ENCODE assay signal across 8 mouse cellular contexts in the genomic region with DNA sequence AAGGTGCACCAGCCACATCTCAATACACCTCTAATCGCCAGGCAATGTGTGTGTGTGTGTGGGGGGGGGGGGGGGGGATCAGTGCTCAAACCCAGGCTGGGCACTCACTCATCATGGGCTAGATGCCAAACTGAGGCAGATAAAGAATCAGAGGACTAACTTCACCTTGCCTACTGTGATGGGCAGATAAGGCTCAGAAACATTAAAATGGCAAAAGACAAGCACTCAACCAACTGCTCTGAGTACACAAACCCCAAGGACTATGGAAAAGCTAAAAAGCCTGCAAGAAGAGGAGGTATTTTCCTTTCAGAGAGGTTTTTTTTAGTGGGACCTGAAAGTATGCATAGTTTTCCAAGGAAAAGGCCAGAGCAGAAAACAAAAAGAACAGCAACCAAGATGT. TPM values are rescaled to one million over a fixed set of nuclear protein-coding genes. Genes with fewer than 3 reads are reported as not detected.
DNase-seq lines count a peak whose midpoint lies in the region; ATAC-seq and TF ChIP-seq lines count a peak whose summit lies in the region.

No protein-coding gene starts in this region.

- H3K4me2 ChIP-seq in limb, embryonic 14.5 days (replicated peaks; ENCODE audit: low read depth, low read length, severe bottlenecking) = peak overlapping the region; percentile 79
- H3K4me2 ChIP-seq in stomach, postnatal 0 days (replicated peaks; ENCODE audit: low read depth) = peak overlapping the region; percentile 86

- TF ChIP-seq POLR2A in testis, adult 2 months (IDR thresholded peaks at IDR 0.05; ENCODE audit: control insufficient read depth, low read depth, low read length) = no peak
- no peak for TF ChIP-seq POLR2A in limb, embryonic 14.5 days (IDR thresholded peaks at IDR 0.05; ENCODE audit: borderline replicate concordance, extremely low read depth, insufficient read depth, insufficient read length)

- no peaks in the 10 kb centered on the region for H3K27me3 ChIP-seq in testis, adult 2 months (ENCODE audit: control insufficient read depth, insufficient read depth, low read length)
- no peaks in the 10 kb centered on the region for H3K27me3 ChIP-seq in limb, embryonic 14.5 days (ENCODE audit: control insufficient read depth, insufficient read depth, low read length)
- no peaks in the 10 kb centered on the region for H3K27me3 ChIP-seq in stomach, postnatal 0 days (ENCODE audit: control insufficient read depth, insufficient read depth, low read length)

- H3K36me3 ChIP-seq in testis, adult 2 months (ENCODE audit: control insufficient read depth, insufficient read depth, low read length) = no peaks in the 10 kb centered on the region
- peaks cover 2% of the 10 kb centered on the region; the same call in 1 of the 2 replicates for H3K36me3 ChIP-seq in limb, embryonic 14.5 days (ENCODE audit: control insufficient read depth, insufficient read depth, low read length)
- no peaks in the 10 kb centered on the region for H3K36me3 ChIP-seq in stomach, postnatal 0 days (ENCODE audit: control insufficient read depth, insufficient read depth, low read length)

- H3K4me1 ChIP-seq in testis, adult 2 months (ENCODE audit: control insufficient read depth, insufficient read depth, low read length) = no peaks in the 10 kb centered on the region; the same call in 1 of the 2 replicates
- H3K4me1 ChIP-seq in limb, embryonic 14.5 days (ENCODE audit: control insufficient read depth, insufficient read depth, low read length) = peaks cover 9% of the 10 kb centered on the region; the same call in 1 of the 2 replicates
- peaks cover 3% of the 10 kb centered on the region for H3K4me1 ChIP-seq in stomach, postnatal 0 days (replicated peaks; ENCODE audit: control insufficient read depth, insufficient read depth)

- TF ChIP-seq CTCF in testis, adult 2 months (IDR thresholded peaks at IDR 0.05; ENCODE audit: control insufficient read depth, insufficient read depth, insufficient replicate concordance, low read depth, low read length) = no peak
- TF ChIP-seq CTCF in stomach, postnatal 0 days (IDR thresholded peaks at IDR 0.05; ENCODE audit: low read depth) = no peak

- peak overlapping the region; percentile 97 for H3K9ac ChIP-seq in limb, embryonic 14.5 days (ENCODE audit: low read depth, low read length, severe bottlenecking)
- peak overlapping the region; percentile 98 for H3K9ac ChIP-seq in stomach, postnatal 0 days (ENCODE audit: low read length)

- no peak overlapping the region for H3K27ac ChIP-seq in testis, adult 2 months (ENCODE audit: control insufficient read depth, insufficient read depth, low read depth, low read length)
- no peak overlapping the region for H3K27ac ChIP-seq in limb, embryonic 14.5 days (replicated peaks; ENCODE audit: low read depth, low read length)
- no peak overlapping the region for H3K27ac ChIP-seq in stomach, postnatal 0 days (replicated peaks)

- peak; percentile 32 for DNase-seq in cerebellum, postnatal 14 days
- no peak for DNase-seq in cerebellum, adult 11 months
- no peak for DNase-seq in testis, postnatal 14 days (ENCODE audit: low spot score)
- DNase-seq in limb, embryonic 14.5 days (ENCODE audit: low spot score) = no peak
- DNase-seq in stomach, postnatal 0 days (ENCODE audit: low spot score) = no peak
- DNase-seq in gastrocnemius, postnatal 25 days = no peak
- no peak for DNase-seq in right cerebral cortex, adult 18-20 months

- H3K4me3 ChIP-seq in testis, adult 2 months (ENCODE audit: control insufficient read depth, low read depth, low read length) = peak overlapping the region; percentile 99; the same call in 1 of the 2 replicates
- peak overlapping the region; percentile 96 for H3K4me3 ChIP-seq in limb, embryonic 14.5 days (replicated peaks; ENCODE audit: low read length)
- H3K4me3 ChIP-seq in stomach, postnatal 0 days (ENCODE audit: low read depth, low read length) = peak overlapping the region; percentile 92

- no peaks in the 10 kb centered on the region for H3K9me3 ChIP-seq in limb, embryonic 14.5 days (ENCODE audit: control insufficient read depth, low read length)
- H3K9me3 ChIP-seq in stomach, postnatal 0 days (ENCODE audit: control insufficient read depth, low read length) = no peaks in the 10 kb centered on the region

- ATAC-seq in limb, embryonic 14.5 days (ENCODE audit: low FRiP score, low read depth) = no peak
- no peak for ATAC-seq in stomach, postnatal 0 days (ENCODE audit: low FRiP score, low TSS enrichment)

- no peak for TF ChIP-seq EP300 in stomach, postnatal 0 days (optimal IDR thresholded peaks at IDR 0.05)

- WGBS in limb, embryonic 14.5 days = 33% methylated on average over 1 of the region's 1 CpGs
- WGBS in stomach, postnatal 0 days = 22% methylated on average over 1 of the region's 1 CpGs

RNA-seq across cellular contexts. Expression of a gene that starts 1.4 kb away (rescaled TPM):
- 656 and 695 TPM in 2 replicates for polyA plus RNA-seq in testis, adult 2 months (2012; rRNA removed)
- 202 and 291 TPM in 2 replicates for polyA plus RNA-seq in limb, embryonic 14.5 days (2012; rRNA removed)
- 63.2 and 65.2 TPM in 2 replicates for polyA plus RNA-seq in limb, embryonic 14.5 days (2014; fragmentation: Nextera tagmentation; extraction: Ambion mirVana)
- 19.3 and 19.7 TPM in 2 replicates for polyA plus RNA-seq in stomach, postnatal 0 days (2015; fragmentation: Nextera tagmentation; extraction: Ambion mirVana)
- total RNA-seq in gastrocnemius, postnatal 25 days (2021) = 10 to 100 TPM; 15.8 to 16.0 TPM

Comparison
In these comparisons a context has a peak if more than half of its experiments do, and no peak if none do; other contexts are left out.
1. DNase-seq: peak in cerebellum, postnatal 14 days (2 of 2); none in cerebellum, adult 11 months (single experiment), testis, postnatal 14 days (single experiment), limb, embryonic 14.5 days (single experiment), stomach, postnatal 0 days (single experiment), gastrocnemius, postnatal 25 days (single experiment) and right cerebral cortex, adult 18-20 months (single experiment).
2. Peak in every context shown above with its lines, with median percentiles within 50 percentile points of each other: H3K4me3 ChIP-seq.